Mouse (Mus musculus) forebrain, embryonic 14.5 days (tissue): ENCODE data around the gene Chd4. TPM values are rescaled to one million over a fixed set of nuclear protein-coding genes. Genes with fewer than 3 reads are reported as not detected.
"Not testable (repeated sequence)": the region's sequence is repeated elsewhere in the genome, so short reads cannot be mapped to it uniquely, and the experiment has no call there.

Experiments
- ATAC-seq: fragments of 200-750 bp; cut with Nextera tagmentation; 2 replicates; pipeline ENCODE4 v1.8.0; 2017; ENCODE audit warnings: mild to moderate bottlenecking, moderate library complexity
- DNase-seq: peaks from one replicate; pipeline ENCODE4 v3.0.0-alpha.2; 2015; ENCODE audit warnings: low spot score
- H3K27ac ChIP-seq: fragments of 300-500 bp; sonication (generic); 2 replicates; pipeline ENCODE4 v1.5.1; 2014; ENCODE audit warnings: low read depth, mild to moderate bottlenecking, control low read depth, low read length, moderate library complexity
- H3K27me3 ChIP-seq: fragments of 300-500 bp; sonication (generic); replicated peaks from 2 replicates; pipeline ENCODE4 v1.6.1; 2014; ENCODE audit warnings: low read length, control low read depth, mixed read lengths; ENCODE audit not compliant: control insufficient read depth, insufficient read depth
- H3K36me3 ChIP-seq: fragments of 300-500 bp; sonication (generic); 2 replicates; pipeline ENCODE4 v1.6.1; 2014; ENCODE audit warnings: low read length, control low read depth; ENCODE audit not compliant: control insufficient read depth, insufficient read depth
- H3K4me1 ChIP-seq: fragments of 300-500 bp; sonication (generic); 2 replicates; pipeline ENCODE4 v1.6.1; 2014; ENCODE audit warnings: antibody characterized with exemption, low read length, control low read depth; ENCODE audit not compliant: control insufficient read depth, insufficient read depth
- H3K4me2 ChIP-seq: fragments of 300-500 bp; sonication (generic); 2 replicates; pipeline ENCODE4 v1.6.1; 2014; ENCODE audit warnings: mild to moderate bottlenecking, control low read depth, low read length
- H3K4me3 ChIP-seq: fragments of 300-500 bp; sonication (generic); 2 replicates; pipeline ENCODE4 v1.5.1; 2014; ENCODE audit warnings: low read depth, low read length, control low read depth
- H3K9ac ChIP-seq: fragments of 300-500 bp; sonication (generic); 2 replicates; pipeline ENCODE4 v1.6.1; 2014; ENCODE audit warnings: mild to moderate bottlenecking, low read length, control low read depth, moderate library complexity
- H3K9me3 ChIP-seq: fragments of 300-500 bp; sonication (generic); replicated peaks from 2 replicates; pipeline ENCODE4 v1.6.1; 2016; ENCODE audit warnings: low read length, control low read depth, mixed read lengths; ENCODE audit not compliant: control insufficient read depth
- WGBS: fragments of 180-500 bp; shearing (Covaris S2); extraction: QIAGEN DNeasy Blood & Tissue Kit; methylation state at CpG from one replicate; pipeline ENCODE4 v1.1.7; 2014; 5-methylcytosine and 5-hydroxymethylcytosine counted together
- polyA plus RNA-seq: library from polyadenylated mRNA; unstranded; fragments of >200 nt; fragmentation: Nextera tagmentation; extraction: Ambion mirVana; gene quantifications from 2 replicates; pipeline ENCODE4 v1.2.1, GENCODE M21; 2014

The Chd4 gene
- polyA plus RNA-seq, 1 experiment from 2014 or later, result 61.1 TPM

GRCm38 (mm10) chr6:125159773-125160557 is 64.2 kb downstream of the Chd4 start:
- 77% methylated on average over 7 of the region's 7 CpGs for WGBS
- H3K27ac ChIP-seq, result no peak overlapping the region

DNA sequence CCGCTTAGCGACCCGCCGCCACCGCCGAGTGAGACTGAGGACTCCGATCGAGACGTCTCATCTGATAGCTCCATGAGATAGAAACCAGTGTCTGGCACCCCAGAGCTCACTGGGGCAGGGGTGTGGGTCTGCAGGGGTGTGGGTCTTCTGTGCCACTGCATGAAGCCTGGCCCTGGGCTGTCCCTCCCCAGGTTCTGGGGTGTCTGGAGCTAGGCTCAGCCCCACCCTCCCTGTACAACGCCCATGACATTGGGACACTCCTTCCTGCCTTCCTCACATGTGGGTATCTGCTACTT is 64.7 kb downstream of the Chd4 start:
- Histone ChIP-seq H3K9me3 (no peaks in the 10 kb centered on the region), H3K9ac (no peak overlapping the region; the same call in 1 of the 2 replicates), H3K36me3 (peaks cover 57% of the 10 kb centered on the region), H3K4me3 (no peak overlapping the region), H3K27me3 (no peaks in the 10 kb centered on the region), H3K4me1 (peaks cover 12% of the 10 kb centered on the region), H3K4me2 (no peak overlapping the region), H3K27ac (peak overlapping the region; percentile 27; the same call in 1 of the 2 replicates)
- DNase-seq, result no peak
- no peak for ATAC-seq
- WGBS, result 45% methylated on average over 10 of the region's 10 CpGs

More at GRCm38 (mm10) chr6:125159773-125160557, 64.2 kb downstream of the Chd4 start:
- H3K9me3 ChIP-seq, result no peaks in the 10 kb centered on the region
- H3K4me1 ChIP-seq, result peaks cover 12% of the 10 kb centered on the region
- DNase-seq (no peak), ATAC-seq (no peak)
- no peak overlapping the region for H3K4me3 ChIP-seq
- no peak overlapping the region for H3K4me2 ChIP-seq
- no peak overlapping the region; the same call in 1 of the 2 replicates for H3K9ac ChIP-seq
- no peaks in the 10 kb centered on the region for H3K27me3 ChIP-seq
- peaks cover 62% of the 10 kb centered on the region for H3K36me3 ChIP-seq

- H3K36me3 ChIP-seq, result peaks cover 52% of the 10 kb centered on the region
- no peak overlapping the region for H3K4me3 ChIP-seq
- peaks cover 15% of the 10 kb centered on the region for H3K4me1 ChIP-seq
- peak overlapping the region; percentile 27; the same call in 1 of the 2 replicates for H3K27ac ChIP-seq
- H3K27me3 ChIP-seq, result no peaks in the 10 kb centered on the region
- WGBS, result 12% methylated on average over 22 of the region's 22 CpGs
- no peaks in the 10 kb centered on the region for H3K9me3 ChIP-seq
- ATAC-seq (no peak), DNase-seq (peak; percentile 38)
- H3K9ac ChIP-seq, result no peak overlapping the region; the same call in none of the 2 replicates
- H3K4me2 ChIP-seq, result 0 out of 2 replicates have a peak overlapping the region, but pooled peaks have one; percentile 9
These were observed 65.3 kb downstream of the Chd4 start for GRCm38 (mm10) chr6:125160854-125161760.

- WGBS, result 4% methylated on average over 3 of the region's 5 CpGs
- ATAC-seq, result not testable (repeated sequence)
- H3K4me1 ChIP-seq, result peaks cover 21% of the 10 kb centered on the region
These were observed 66.2 kb downstream of the Chd4 start for GRCm38 (mm10) chr6:125161971-125162370.

DNA sequence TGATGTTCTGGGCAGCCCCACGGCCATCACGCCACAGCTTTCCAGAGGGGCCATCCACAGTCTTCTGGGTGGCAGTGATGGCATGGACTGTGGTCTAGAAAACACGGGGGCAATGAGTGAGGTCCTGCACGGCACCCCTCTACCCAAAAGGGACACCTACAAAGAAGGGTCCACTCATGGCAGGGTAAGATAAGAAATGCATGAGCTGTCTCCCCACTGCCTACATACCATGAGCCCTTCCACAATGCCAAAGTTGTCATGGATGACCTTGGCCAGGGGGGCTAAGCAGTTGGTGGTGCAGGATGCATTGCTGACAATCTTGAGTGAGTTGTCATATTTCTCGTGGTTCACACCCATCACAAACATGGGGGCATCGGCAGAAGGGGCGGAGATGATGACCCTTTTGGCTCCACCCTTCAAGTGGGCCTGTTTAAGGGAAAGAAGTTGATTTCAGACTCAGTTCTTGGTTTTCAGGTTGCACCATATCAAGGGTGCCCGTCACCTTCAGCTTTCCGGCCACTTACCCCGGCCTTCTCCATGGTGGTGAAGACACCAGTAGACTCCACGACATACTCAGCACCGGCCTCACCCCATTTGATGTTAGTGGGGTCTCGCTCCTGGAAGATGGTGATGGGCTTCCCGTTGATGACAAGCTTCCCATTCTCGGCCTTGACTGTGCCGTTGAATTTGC is 67.0 kb downstream of the Chd4 start:
- not testable (repeated sequence) for H3K9ac ChIP-seq, H3K27ac ChIP-seq, H3K9me3 ChIP-seq, H3K4me3 ChIP-seq, ATAC-seq, DNase-seq, H3K4me2 ChIP-seq, H3K27me3 ChIP-seq
- 75% methylated on average over 8 of the region's 16 CpGs for WGBS
- peaks cover 57% of the 10 kb centered on the region for H3K36me3 ChIP-seq
- H3K4me1 ChIP-seq, result peaks cover 29% of the 10 kb centered on the region

More at GRCm38 (mm10) chr6:125161971-125162370, 66.2 kb downstream of the Chd4 start:
- not testable (repeated sequence) for H3K27me3 ChIP-seq, H3K4me3 ChIP-seq, H3K9ac ChIP-seq, H3K4me2 ChIP-seq, H3K9me3 ChIP-seq, H3K27ac ChIP-seq
- DNase-seq, result peak; percentile 82
- H3K36me3 ChIP-seq, result peaks cover 52% of the 10 kb centered on the region

DNA sequence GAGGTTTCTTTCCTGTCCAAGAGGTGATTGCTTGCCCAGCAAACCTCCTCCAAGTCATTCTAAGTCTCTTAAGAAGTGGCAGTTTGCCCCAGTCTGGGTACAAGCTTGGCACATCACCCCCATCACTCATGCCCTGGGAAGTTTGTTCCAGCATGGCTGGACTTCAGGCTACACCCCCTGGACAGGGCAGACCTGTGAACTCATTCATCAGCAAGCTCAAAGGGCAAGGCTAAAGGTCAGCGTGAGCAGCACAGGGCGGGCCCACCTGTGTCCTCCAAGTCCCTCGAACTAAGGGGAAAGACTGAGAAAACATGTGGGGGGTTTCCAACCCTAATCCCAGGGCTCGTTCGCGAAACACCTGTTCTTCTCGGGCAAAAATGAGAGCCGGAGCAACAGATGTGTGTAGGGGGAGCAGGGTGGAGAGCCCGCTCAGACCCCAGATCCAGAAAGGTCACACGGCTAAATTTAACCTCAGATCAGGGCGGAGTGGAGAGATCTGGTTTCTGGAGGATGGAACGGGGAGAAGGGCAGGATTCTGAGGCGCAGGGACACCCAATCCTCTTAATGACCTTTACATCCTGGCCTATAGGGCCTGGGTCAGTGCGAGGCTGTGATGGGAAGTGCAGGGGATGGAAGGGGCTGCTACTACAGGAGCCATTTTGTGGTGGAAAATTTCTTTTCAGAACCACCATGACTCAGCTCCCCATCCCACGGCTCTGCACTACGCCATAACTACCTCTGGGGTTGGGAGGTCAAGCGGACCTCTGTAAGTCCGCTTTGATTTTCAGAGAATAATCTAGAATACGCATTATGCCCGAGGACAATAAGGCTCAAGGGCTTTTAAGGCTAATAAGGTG is 68.2 kb downstream of the Chd4 start:
- Histone ChIP-seq H3K4me1 (peaks cover 29% of the 10 kb centered on the region), H3K27ac (peak overlapping the region; percentile 91), H3K4me2 (peak overlapping the region; percentile 96), H3K4me3 (peak overlapping the region; percentile 99), H3K9me3 (no peaks in the 10 kb centered on the region), H3K9ac (peak overlapping the region; percentile 97), H3K27me3 (no peaks in the 10 kb centered on the region), H3K36me3 (peaks cover 63% of the 10 kb centered on the region)
- WGBS, result 4% methylated on average over 20 of the region's 20 CpGs
- DNase-seq (no peak), ATAC-seq (no peak)

DNA sequence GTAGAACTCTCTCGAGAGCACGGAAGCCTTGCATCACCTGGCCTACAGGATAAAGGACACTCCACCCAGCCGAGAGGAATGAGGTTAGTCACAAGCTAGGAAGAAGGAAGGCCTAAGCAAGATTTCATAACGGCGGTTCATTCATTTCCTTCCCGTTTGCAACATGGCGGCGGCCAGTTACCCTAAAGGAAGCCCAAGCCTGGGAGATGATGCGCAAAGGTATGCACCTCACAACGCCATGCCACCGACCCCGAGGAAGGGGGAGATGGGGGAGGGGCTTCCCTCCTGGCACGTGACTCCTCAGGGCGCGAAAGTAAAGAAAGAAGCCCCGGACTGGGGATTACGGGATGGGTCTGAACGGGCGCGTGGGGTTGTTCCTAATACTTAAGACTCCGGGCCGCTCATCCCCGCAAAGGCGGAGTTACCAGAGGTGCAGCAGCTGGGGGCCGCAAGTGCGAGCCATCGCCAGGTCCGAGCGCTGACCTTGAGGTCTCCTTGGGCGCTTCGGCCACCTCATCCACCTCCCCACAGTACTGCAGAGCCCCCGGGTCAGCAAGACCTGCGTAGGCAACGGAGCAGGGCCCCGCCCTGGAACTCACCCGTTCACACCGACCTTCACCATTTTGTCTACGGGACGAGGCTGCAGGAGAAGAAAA is 69.0 kb downstream of the Chd4 start:
- peak; percentile 42 for ATAC-seq
- Histone ChIP-seq H3K27ac (peak overlapping the region; percentile 91), H3K36me3 (peaks cover 63% of the 10 kb centered on the region), H3K9me3 (no peaks in the 10 kb centered on the region), H3K4me2 (peak overlapping the region; percentile 96), H3K27me3 (no peaks in the 10 kb centered on the region), H3K4me1 (peaks cover 29% of the 10 kb centered on the region), H3K9ac (peak overlapping the region; percentile 97), H3K4me3 (peak overlapping the region; percentile 99)
- peak; percentile 80 for DNase-seq
- under 1% methylated on average over 39 of the region's 39 CpGs for WGBS
